Mouse (Mus musculus): Measurements from ENCODE around the gene Pou2f2. TPM values are rescaled to one million over a fixed set of nuclear protein-coding genes. Genes with fewer than 3 reads are reported as not detected.
A peak's percentile ranks its signal among the peaks of the same experiment; 100 is the strongest.

The Pou2f2 gene
- total RNA-seq, 1 experiment from 2014 or later = 0.96 TPM

- DNase-seq = no peak
These were observed 16.6 kb upstream of the Pou2f2 start for GRCm38 (mm10) chr7:25196107-25196506.

- no peak for DNase-seq
These were observed 15.6 kb upstream of the Pou2f2 start for GRCm38 (mm10) chr7:25195148-25195547.

- DNase-seq = no peak
These were observed 12.6 kb upstream of the Pou2f2 start for GRCm38 (mm10) chr7:25192110-25192509.

- DNase-seq = no peak
These were observed 11.3 kb upstream of the Pou2f2 start for GRCm38 (mm10) chr7:25190806-25191205.

GRCm38 (mm10) chr7:25187662-25188650, 8.4 kb upstream of the Pou2f2 start:
- DNase-seq = peak; percentile 92

GRCm38 (mm10) chr7:25184091-25184490, 4.6 kb upstream of the Pou2f2 start:
- DNase-seq = no peak

GRCm38 (mm10) chr7:25181814-25182213, 2.3 kb upstream of the Pou2f2 start:
- no peak for DNase-seq

GRCm38 (mm10) chr7:25181331-25181790, 1.8 kb upstream of the Pou2f2 start:
- DNase-seq = peak; percentile 62

GRCm38 (mm10) chr7:25180512-25180911, 986 bp upstream of the Pou2f2 start:
- no peak for DNase-seq

GRCm38 (mm10) chr7:25178787-25179605, 530 bp downstream of the Pou2f2 start:
- DNase-seq = no peak

- no peak for DNase-seq
These were observed 1.2 kb downstream of the Pou2f2 start for GRCm38 (mm10) chr7:25178317-25178716.

GRCm38 (mm10) chr7:25174343-25174742, 5.2 kb downstream of the Pou2f2 start:
- DNase-seq = no peak

GRCm38 (mm10) chr7:25172669-25173068, 6.9 kb downstream of the Pou2f2 start:
- DNase-seq = no peak

- no peak for DNase-seq
These were observed 8.9 kb downstream of the Pou2f2 start for GRCm38 (mm10) chr7:25170583-25170982.

GRCm38 (mm10) chr7:25166106-25166505, 13.4 kb downstream of the Pou2f2 start:
- no peak for DNase-seq

- DNase-seq = no peak
These were observed 23.3 kb downstream of the Pou2f2 start for GRCm38 (mm10) chr7:25156158-25156648.

- peak; percentile 37 for DNase-seq
These were observed 23.9 kb downstream of the Pou2f2 start for GRCm38 (mm10) chr7:25155469-25156157.

GRCm38 (mm10) chr7:25154648-25155047, 24.9 kb downstream of the Pou2f2 start:
- no peak for DNase-seq

GRCm38 (mm10) chr7:25153841-25154240, 25.7 kb downstream of the Pou2f2 start:
- DNase-seq = no peak

- DNase-seq = no peak
These were observed 27.5 kb downstream of the Pou2f2 start for GRCm38 (mm10) chr7:25151916-25152556.

GRCm38 (mm10) chr7:25151009-25151408, 28.5 kb downstream of the Pou2f2 start:
- DNase-seq = no peak
